Mouse (Mus musculus) ES-E14 (cell line): ENCODE measurements around the gene Ugt1a8. TPM values are rescaled to one million over a fixed set of nuclear protein-coding genes. Genes with fewer than 3 reads are reported as not detected.

ENCODE experiments used
- DNase-seq: peaks from one replicate; pipeline ENCODE4 v3.0.0-alpha.2; 2013; ENCODE audit warnings: low read depth, low spot score
- H3K27ac ChIP-seq: 2 replicates; pipeline ENCODE4 v1.5.1; 2012; ENCODE audit warnings: low read depth, mild to moderate bottlenecking, low read length, moderate library complexity, mixed read lengths; ENCODE audit not compliant: poor library complexity, insufficient read depth, severe bottlenecking
- H3K36me3 ChIP-seq: 2 replicates; pipeline ENCODE4 v1.6.1; 2012; ENCODE audit warnings: mild to moderate bottlenecking, low read length, moderate library complexity, mixed read lengths; ENCODE audit not compliant: control insufficient read depth, poor library complexity, insufficient read depth, severe bottlenecking
- H3K4me1 ChIP-seq, 2 experiments: fragments of 150-350 bp in 1 of 2; sonication (generic) in 1 of 2; 2 replicates each; pipeline ENCODE4 v1.6.1; 2012; ENCODE audit warnings: low read length in 2 of 2, mild to moderate bottlenecking in 1 of 2, mixed read lengths in 1 of 2; ENCODE audit not compliant: control insufficient read depth in 2 of 2, insufficient read depth in 2 of 2, poor library complexity in 1 of 2
- H3K4me3 ChIP-seq, 2 experiments: fragments of 150-350 bp in 1 of 2; sonication (generic) in 1 of 2; 2 replicates each; pipeline ENCODE4 v1.5.1; 2012; ENCODE audit warnings: low read length in 2 of 2, low read depth in 1 of 2, mild to moderate bottlenecking in 1 of 2, mixed read lengths in 1 of 2; ENCODE audit not compliant: insufficient read depth in 1 of 2, poor library complexity in 1 of 2, severe bottlenecking in 1 of 2
- H3K9ac ChIP-seq: 2 replicates; pipeline ENCODE4 v1.6.1; 2012; ENCODE audit warnings: low read depth, mild to moderate bottlenecking, low read length, mixed read lengths; ENCODE audit not compliant: poor library complexity, insufficient read depth, severe bottlenecking
- H3K9me3 ChIP-seq: fragments of 150-350 bp; sonication (generic); 2 replicates; pipeline ENCODE4 v1.6.1; 2012; ENCODE audit warnings: low read depth, mild to moderate bottlenecking, low read length; ENCODE audit not compliant: control insufficient read depth, insufficient read depth
- CHD2 ChIP-seq: IDR thresholded peaks from 2 replicates; pipeline ENCODE4 v1.6.1; 2014; ENCODE audit warnings: mild to moderate bottlenecking, low read depth, low read length, inconsistent platforms
- HCFC1 ChIP-seq: IDR thresholded peaks from 2 replicates; pipeline ENCODE4 v1.6.1; 2012; ENCODE audit warnings: low read length, inconsistent platforms, borderline replicate concordance; ENCODE audit not compliant: insufficient read depth
- MAFK ChIP-seq: IDR thresholded peaks from 2 replicates; pipeline ENCODE4 v1.6.1; 2014; ENCODE audit warnings: mild to moderate bottlenecking, low read depth, low read length, inconsistent platforms; ENCODE audit not compliant: insufficient read depth
- ZC3H11A ChIP-seq: IDR thresholded peaks from 2 replicates; pipeline ENCODE4 v1.6.1; 2012; ENCODE audit warnings: low read depth, mild to moderate bottlenecking, inconsistent platforms, low read length, borderline replicate concordance
- ZNF384 ChIP-seq: IDR thresholded peaks from 2 replicates; pipeline ENCODE4 v1.6.1; 2012; ENCODE audit warnings: low read depth, low read length, inconsistent platforms
- in situ Hi-C, 2 experiments: fragments of 600-800 bp; cut with MboI; formaldehyde crosslinking; loops; one replicate each; pipeline ENCODE4 v1.15.1; 2025; ENCODE audit warnings: low sequenced_read_pairs in 2 of 2, inconsistent platforms in 1 of 2; ENCODE audit not compliant: unreplicated experiment in 2 of 2
- total RNA-seq: library from RNA; depleted of rRNA; stranded (reverse); fragments of 300-350 nt; gene quantifications from 2 replicates; pipeline ENCODE4 v1.2.3, GENCODE M21; 2012

Ugt1a8 gene
- total RNA-seq, 1 experiment, result not detected

DNA sequence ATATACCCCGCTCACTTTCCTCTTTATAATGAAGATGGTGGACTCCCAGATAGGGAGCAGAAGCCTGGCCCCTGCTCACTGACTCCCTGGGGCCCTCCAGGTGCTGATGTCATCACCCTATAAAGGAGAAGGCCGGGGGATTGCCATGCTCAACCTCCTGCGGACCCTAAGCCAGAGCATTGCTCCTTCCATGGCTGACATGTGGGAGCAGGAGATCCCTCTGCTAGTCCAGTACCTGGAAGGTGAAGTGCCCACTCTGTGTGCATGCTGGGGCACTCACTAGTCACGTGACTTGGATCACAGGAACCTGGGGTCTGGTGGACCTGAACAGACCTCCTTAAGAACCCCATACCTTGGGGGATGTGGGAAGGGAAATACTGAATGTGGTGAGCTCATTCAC lies 153.0 kb downstream of the Ugt1a8 start:
- Histone ChIP-seq H3K4me3 (no peak overlapping the region), H3K9me3 (no peaks in the 10 kb centered on the region), H3K36me3 (no peaks in the 10 kb centered on the region), H3K27ac (no peak overlapping the region), H3K4me1 (no peaks in the 10 kb centered on the region), H3K9ac (no peak overlapping the region)
- DNase-seq, result no peak
- in situ Hi-C loops, result no loop called here
- TF ChIP-seq ZC3H11A (no peak), MAFK (no peak), CHD2 (no peak), HCFC1 (no peak), ZNF384 (no peak)

DNA sequence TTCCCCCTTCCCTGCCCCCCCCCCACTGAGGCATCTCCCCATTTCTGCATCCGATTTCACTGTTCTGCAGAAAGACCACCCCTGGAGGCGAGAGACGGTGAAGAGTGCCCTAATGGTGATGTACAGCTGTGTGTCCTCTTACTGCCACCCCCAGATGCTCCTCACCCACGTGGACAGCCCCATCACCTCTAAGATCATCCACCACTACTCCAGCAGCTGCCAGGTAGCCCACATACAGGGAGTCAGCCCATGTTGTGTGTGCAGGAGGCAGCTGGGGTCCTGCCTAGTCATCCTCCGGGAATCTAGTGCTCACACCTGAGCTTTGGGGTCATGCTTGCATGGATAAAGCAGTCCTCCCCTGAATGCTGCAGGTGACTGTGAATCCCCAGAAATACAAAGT lies 156.2 kb downstream of the Ugt1a8 start:
- no peak for DNase-seq
- H3K4me3 ChIP-seq, result no peak overlapping the region
- in situ Hi-C loops, result no loop called here
- H3K4me1 ChIP-seq, result no peaks in the 10 kb centered on the region
- TF ChIP-seq MAFK, result no peak
- H3K9me3 ChIP-seq, result no peaks in the 10 kb centered on the region
- H3K27ac ChIP-seq, result no peak overlapping the region
- no peaks in the 10 kb centered on the region for H3K36me3 ChIP-seq
- H3K9ac ChIP-seq, result no peak overlapping the region

DNA sequence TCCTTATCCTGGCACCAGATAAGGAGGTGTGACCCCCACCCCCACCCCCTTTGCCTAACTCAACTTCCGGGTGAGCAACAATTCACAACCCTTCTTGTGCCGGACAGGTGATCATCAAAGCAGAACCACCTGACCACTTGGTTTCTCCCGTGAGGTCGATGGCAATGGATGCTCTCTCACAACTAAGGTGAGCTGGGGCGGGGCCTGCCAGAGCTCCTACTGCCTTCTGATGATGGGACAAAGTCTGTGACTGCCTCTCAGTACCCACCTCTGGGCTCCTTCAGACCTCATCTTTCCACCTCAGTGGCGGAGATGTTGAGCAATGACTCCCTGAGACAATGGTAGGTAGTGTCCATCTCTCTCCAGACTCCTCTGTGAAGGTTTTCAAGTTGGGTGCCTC lies 158.3 kb downstream of the Ugt1a8 start:
- H3K4me1 ChIP-seq, result no peaks in the 10 kb centered on the region
- H3K4me3 ChIP-seq, result no peak overlapping the region
- TF ChIP-seq MAFK (no peak), CHD2 (no peak), ZNF384 (no peak), ZC3H11A (no peak), HCFC1 (no peak)
- no peak overlapping the region for H3K9ac ChIP-seq
- H3K36me3 ChIP-seq, result no peaks in the 10 kb centered on the region
- in situ Hi-C loops, result no loop called here
- no peaks in the 10 kb centered on the region for H3K9me3 ChIP-seq
- no peak overlapping the region for H3K27ac ChIP-seq
- no peak for DNase-seq

DNA sequence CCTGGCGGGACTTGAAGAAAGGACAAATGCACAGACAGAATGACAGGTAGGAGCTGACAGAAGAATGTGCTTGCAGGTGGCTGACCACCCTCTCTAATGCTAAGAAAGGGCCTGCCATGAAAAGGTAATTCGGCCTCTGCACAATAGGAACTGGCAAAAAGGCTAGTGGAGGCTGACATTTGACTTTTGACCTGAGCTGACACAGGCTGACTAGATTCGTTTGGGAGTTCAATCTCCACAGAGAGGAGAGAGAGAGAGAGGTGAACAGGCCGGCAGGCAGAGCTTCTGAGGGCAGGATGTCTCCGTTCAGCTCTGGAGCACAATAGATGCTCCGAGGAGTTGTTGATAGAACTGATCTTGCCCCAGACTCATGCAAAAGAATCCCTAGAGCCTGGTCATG lies 158.8 kb downstream of the Ugt1a8 start:
- Histone ChIP-seq H3K27ac (no peak overlapping the region), H3K36me3 (no peaks in the 10 kb centered on the region), H3K9me3 (no peaks in the 10 kb centered on the region), H3K4me1 (no peaks in the 10 kb centered on the region), H3K4me3 (no peak overlapping the region), H3K9ac (no peak overlapping the region)
- DNase-seq, result no peak
- in situ Hi-C loops, result no loop called here
- TF ChIP-seq CHD2 (no peak), MAFK (no peak), ZC3H11A (no peak), HCFC1 (no peak), ZNF384 (no peak)

DNA sequence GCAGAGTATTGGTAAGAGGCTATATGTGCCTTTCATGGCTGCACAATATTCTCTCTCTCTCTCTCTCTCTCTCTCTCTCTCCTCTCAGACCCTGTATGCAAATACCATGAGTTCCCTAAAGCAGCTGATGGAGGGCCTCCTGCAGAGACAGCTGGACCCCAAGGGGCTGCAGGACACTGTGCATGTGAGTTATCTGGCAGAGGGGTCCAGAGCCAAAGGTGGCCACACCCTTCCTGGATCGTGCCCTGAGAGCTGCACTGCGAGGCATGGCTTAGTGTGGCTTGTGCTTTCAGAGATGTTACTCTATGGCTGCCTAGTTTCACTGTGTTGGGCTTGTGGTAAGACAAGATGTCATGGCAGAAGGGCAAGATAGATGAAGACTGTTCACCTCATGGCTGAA lies 160.0 kb downstream of the Ugt1a8 start:
- in situ Hi-C loops, result no loop called here
- Histone ChIP-seq H3K9ac (no peak overlapping the region), H3K27ac (no peak overlapping the region), H3K4me1 (no peaks in the 10 kb centered on the region), H3K9me3 (no peaks in the 10 kb centered on the region), H3K4me3 (no peak overlapping the region), H3K36me3 (no peaks in the 10 kb centered on the region)
- no peak for TF ChIP-seq CHD2
- no peak for TF ChIP-seq HCFC1
- TF ChIP-seq ZNF384, result no peak
- TF ChIP-seq MAFK, result no peak
- TF ChIP-seq ZC3H11A, result no peak
- no peak for DNase-seq
